Mouse (Mus musculus): ENCODE measurements at regions not wholly inside any gene's neighbourhood (a gene's known extent, or its start where the extent isn't known, plus 50 kb on each side); places are given as distances from the start of the nearest gene placed in this dataset.

DNA sequence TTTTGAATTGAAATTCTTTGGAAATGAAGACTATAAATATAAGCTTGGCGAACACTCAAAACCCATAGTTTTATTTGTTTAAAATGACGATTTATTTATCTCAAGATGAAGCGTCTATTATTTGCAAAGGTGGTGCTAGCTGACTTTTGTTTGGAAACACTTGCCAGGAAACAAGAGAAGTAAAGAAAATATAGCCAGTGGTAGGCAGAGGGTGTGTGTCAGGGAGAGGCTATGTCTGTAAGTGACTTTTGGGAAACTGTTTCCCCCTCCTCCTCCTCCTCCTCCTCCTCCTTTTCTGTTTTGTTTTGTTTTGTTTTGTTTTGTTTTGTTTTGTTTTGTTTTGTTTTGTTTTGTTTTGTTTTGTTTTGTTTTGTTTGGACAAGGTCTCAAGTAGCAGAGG is 62.2 kb upstream of the Egln3 start:
- TF ChIP-seq GATA4 (IDR thresholded peaks at IDR 0.05; ENCODE audit: insufficient replicate concordance, low read length), result no peak

DNA sequence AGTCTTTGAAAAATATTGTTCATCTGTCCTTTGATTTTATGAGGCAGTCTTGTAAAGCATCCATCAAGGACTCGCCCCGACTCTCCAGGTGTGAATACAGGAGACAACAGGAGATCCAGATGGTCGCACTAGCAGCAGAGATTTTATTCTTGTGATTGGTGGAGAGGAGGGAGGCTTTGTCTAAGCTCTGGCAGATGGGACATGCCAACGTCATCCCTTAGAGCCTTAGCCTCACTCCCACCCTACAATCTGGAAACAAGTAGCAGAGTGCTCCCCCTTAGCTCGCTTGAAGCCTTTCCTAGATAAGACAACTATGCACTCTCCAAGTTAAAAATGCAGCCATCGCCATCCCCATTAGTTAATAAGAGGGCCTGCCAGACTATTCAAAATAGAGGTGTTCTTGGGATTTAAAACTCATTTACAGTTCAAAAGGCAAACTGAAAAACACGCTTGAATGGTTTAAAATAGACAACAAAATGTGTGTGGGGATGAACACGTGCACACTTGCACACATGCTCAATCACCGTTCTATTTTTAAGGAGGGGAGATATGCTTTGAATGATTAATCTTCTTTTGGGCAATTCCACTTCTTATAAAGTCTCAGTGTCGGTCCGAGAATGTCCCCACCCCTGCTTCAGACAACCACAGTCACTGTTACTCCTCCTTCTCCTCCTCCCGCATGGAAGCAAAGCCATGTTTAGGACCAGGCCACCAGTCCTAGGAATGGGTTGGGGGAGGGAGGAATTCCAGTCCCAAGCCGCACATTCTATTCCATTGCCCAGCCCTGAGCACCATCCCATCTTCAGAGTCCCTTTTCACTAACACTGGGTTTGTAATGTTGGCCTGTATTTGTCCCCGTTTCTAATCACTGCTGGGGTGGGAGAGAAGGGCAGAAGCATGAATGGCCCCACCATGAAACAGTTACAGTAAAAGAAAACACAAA is 61.5 kb upstream of the Egln3 start:
- no peak for TF ChIP-seq GATA4 (IDR thresholded peaks at IDR 0.05; ENCODE audit: insufficient replicate concordance, low read length)

DNA sequence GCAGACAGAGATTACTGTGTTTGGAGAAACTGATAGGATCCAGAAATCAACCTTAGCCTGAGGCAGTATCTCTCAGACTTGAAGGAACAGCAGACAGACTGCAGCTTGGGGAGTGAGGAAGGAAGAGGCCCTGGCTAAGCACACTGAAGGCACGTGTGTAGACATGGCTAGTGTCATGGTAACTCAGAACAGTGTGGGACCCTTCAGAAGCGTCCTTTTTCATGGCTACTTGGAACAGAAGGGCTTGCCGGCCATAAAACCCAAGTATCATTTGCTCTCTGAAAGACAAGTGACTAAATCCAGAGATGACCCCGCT is 60.7 kb upstream of the Egln3 start:
- no peak for TF ChIP-seq GATA4 (IDR thresholded peaks at IDR 0.05; ENCODE audit: insufficient replicate concordance, low read length)

DNA sequence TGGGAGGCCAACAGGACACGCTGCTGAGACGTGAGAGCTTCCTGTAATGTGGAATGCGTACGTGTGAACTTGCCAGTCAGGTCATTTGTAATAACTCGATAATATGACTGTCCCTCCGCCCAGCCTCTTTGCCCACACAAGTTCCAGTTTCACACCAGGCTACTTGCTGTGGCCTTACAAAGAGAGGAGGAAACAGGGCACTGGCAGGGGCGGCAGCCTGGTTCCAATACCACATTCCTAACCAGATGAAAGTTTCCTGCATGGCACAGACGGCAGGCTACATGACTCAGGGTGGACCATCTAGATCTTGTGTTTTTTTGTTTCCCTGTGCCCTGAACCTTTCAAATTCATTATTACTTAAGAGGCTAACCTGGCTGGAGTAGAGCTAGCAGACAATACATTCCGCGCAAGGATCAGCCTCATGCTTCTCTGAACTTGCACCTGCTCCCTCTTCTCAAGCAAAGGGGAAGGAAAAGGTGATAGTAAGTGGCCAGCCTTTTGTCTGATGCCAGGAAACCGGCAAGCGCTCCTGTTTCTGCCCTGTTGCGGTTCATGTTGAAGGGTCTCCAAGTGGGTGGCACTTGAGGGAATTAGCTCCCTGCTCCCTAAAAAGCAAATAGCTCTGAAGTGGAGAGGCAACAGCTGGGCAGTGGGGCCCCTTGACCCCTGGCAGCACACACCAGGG is 60.2 kb upstream of the Egln3 start:
- TF ChIP-seq GATA4 (IDR thresholded peaks at IDR 0.05; ENCODE audit: insufficient replicate concordance, low read length), result no peak

DNA sequence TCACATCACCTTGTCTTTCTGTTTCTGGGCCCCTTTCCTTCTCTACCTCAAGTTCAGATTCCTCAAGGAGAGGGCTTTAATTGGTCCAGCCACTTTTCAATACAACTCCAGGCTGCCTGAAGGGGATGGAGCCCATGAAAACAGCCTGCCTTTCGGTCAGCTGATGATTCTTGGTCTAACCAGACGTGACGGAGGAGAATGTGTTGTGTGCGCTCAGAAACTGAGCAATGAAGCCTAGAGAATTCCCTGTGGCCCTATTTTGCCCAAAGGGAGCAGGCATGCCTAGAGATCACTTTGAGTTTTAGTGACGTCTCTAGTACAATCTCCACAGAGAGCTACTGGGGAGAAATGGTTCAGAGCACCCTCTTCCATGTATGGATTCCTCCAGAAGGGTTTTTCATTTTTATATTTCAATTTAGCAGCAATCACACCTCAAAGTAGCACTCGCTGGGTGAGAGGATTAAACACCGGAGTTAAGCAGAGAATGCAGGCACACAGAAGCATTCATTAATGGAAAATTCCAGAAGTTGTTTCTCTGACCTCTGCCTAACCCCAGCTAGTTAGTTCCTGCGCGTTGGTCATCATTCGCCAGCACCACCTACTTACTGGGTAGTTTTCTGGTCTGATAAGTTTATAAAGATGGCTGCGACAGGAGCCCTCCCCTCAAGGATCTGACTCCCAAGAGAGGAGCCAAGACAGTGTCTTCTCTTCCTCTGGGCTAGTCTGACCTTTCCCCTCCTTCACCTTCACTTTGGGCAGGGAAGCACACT is 58.8 kb upstream of the Egln3 start:
- TF ChIP-seq GATA4 (IDR thresholded peaks at IDR 0.05; ENCODE audit: insufficient replicate concordance, low read length), result no peak

DNA sequence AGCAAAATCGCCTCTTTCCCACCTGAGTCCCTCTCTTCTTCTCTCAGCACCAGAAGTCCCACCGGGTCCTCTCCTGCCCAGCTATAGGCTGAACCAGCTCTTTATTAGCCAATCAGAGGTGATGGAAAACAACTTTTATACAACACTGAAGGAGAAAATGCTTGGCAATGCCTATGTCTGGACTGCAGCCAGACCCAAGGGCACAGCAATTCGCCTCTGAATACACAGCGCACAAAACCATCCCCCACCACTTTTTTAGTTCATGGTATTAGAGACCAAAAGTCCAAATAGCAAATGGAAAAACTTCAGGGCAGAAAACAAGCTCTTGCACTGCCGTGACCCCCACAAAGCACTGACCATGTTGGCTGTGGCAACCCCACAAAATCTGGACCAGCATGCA is 57.8 kb upstream of the Egln3 start:
- TF ChIP-seq GATA4 (IDR thresholded peaks at IDR 0.05; ENCODE audit: insufficient replicate concordance, low read length), result no peak

DNA sequence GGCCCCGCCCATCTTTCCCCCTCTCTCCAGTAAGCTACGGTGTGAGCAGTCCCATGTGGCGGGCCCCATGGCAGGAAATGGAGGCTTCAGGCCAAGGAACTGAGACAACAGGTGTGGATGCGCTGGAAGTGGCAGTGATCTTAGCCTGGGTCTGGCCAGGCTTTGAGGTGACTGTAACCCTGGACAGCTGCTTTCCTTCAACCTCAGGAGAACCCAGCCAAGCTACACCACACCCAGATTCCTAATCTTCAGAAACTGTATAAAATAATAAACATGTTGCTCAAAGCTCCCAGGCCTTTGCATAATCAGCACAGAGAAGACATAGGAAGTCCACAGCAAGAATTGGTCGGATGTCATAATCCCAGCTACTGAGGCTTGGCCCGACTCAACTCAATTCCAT is 56.8 kb upstream of the Egln3 start:
- no peak for TF ChIP-seq GATA4 (IDR thresholded peaks at IDR 0.05; ENCODE audit: insufficient replicate concordance, low read length)

DNA sequence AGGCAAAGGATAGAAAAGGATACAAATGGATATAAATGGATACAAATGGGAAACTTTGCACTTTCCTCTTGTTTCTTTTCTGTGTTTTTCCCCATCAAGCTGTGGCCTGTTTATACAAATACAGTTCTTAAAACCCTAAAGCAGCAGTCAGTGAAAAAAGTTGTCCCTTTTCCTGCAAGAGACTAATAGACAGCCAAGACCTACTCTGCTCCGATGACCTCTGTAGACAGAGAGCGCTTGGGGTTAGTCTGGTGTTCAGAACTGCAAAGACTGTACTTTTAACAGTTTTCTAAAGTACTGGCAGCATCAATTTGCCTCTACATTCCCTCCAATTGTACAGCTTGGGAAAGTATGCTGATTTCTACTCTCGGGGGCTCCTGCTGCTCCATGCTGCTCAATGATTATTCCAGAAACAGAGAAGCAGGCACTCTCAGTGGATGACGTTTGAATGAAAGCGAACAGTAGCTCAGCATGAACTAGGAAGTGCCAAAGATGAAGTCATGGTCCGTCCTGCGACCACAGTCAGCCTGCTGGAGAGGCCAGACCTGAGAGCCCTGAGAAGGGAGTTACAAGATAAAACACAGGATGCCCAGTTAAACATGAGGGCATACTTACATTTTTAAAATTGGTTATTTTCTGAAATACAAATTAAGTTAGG is 54.2 kb upstream of the Egln3 start:
- no peak for TF ChIP-seq GATA4 (IDR thresholded peaks at IDR 0.05; ENCODE audit: insufficient replicate concordance, low read length)

DNA sequence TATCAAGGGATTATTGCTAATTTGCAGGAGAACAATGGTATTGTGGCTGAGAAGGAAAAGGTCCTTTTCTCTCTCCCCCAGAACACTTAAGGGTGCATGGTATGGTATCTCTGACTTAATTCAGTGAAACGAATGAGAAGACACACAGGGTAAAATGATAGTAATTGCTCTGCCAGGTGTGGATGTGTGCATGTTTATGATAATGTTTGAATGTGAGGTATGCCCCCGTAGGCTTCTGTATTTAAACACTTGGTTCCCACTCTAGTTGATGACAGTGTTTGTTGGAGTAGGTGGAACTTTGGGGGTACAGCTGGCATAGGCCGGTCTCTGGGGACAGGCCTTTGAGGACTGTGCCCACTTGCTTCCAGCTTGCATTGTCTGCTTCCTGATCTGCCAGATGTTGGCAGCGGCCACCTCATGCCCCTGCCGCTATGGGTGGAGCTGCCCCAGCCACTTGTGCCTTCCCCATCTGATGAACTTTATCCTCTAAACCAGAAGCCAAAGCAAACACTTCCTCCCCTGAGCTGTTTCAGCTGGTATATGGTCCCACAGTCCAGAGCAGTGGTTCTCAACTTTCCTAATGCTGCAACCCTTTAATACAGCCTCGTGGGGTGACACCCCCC is 53.0 kb upstream of the Egln3 start:
- TF ChIP-seq GATA4 (IDR thresholded peaks at IDR 0.05; ENCODE audit: insufficient replicate concordance, low read length), result no peak

All from liver, adult (tissue).